Mouse (Mus musculus) left cerebral cortex, adult 18-20 months (tissue): ENCODE results near the gene Ppp3ca. TPM values are rescaled to one million over a fixed set of nuclear protein-coding genes. Genes with fewer than 3 reads are reported as not detected.
"Not testable (repeated sequence)": the region's sequence is repeated elsewhere in the genome, so short reads cannot be mapped to it uniquely, and the experiment has no call there.

Experiments
- DNase-seq, 2 experiments: peaks; one replicate each; pipeline ENCODE4 v3.0.0; 2021 to 2022; ENCODE audit warnings: low spot score in 2 of 2, mixed read lengths in 1 of 2
- total RNA-seq, 2 experiments: library from RNA; stranded (reverse); gene quantifications; 2 replicates each; pipeline ENCODE4 v1.2.3; 2021

Gene Ppp3ca
- total RNA-seq, 2 experiments from 2014 or later: 883 to 913 TPM

GRCm38 (mm10) chr3:136684191-136684958 lies 14.5 kb downstream of the Ppp3ca start:
- DNase-seq: no peak

- no peak for DNase-seq
Observed at GRCm38 (mm10) chr3:136686429-136686828, 16.5 kb downstream of the Ppp3ca start.

DNA sequence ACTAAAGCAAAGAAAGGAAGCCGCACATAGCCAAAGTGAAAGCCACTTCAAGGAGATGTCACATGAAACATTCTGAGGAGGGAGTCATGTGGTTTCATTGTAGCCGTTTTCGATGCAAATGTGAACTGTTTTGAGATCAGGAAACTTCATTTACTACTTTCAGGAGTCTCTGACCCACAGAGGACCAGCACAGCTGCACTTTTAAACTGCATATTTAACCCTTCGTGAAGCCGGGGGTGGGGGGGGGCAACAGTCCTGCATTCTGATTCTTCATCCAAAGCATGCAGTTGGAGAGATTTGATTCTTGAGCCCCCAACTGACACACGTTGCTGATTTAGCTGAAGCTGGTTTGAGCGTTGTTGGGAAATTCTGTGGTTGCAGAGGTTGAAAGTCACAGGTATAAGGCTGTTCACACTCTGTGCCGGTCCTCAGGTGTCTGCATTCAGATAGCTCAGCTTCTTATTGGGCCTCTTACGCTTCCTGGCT lies 18.2 kb downstream of the Ppp3ca start:
- DNase-seq: no peak

- no peak for DNase-seq
Observed at GRCm38 (mm10) chr3:136689793-136690543, 20.0 kb downstream of the Ppp3ca start.

DNA sequence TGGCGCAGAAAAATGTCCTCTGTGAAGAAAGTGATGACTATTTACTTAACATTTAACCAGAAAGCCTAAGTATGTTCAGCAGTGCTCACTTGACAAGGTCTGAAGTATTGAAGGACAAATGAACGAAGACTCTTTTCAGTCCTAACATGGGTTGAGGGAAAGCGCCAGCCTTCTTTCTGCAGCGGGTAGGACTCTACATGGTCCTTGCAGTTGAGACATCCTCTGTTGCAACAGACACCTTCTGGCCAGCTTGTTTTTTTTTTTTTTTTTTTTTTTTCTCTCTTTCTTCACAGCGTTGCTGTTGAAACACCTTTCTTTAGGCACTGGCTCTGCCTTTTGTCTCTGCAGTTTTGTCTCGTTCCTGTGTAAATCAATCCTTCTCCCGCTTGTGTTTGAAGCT lies 22.1 kb downstream of the Ppp3ca start:
- no peak for DNase-seq

DNA sequence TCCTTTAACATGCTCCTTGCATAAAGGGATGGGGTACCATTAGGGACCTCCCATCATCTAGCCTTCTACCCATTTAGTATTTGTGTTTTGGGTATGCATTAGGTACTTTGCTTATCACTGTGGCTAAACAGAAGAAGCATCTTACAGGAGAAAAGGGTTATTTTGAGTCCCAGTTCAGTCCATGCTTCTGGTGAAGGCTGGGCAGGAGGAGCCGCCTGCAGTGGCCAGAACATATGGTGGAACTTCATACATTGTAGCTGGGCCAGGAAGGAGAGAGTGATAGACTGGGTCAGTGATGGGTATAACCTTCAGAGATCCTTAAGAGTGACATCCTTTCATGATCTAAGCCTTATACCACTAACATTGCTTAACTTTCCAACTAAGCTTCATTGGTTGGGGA lies 23.6 kb downstream of the Ppp3ca start:
- DNase-seq: no peak

DNA sequence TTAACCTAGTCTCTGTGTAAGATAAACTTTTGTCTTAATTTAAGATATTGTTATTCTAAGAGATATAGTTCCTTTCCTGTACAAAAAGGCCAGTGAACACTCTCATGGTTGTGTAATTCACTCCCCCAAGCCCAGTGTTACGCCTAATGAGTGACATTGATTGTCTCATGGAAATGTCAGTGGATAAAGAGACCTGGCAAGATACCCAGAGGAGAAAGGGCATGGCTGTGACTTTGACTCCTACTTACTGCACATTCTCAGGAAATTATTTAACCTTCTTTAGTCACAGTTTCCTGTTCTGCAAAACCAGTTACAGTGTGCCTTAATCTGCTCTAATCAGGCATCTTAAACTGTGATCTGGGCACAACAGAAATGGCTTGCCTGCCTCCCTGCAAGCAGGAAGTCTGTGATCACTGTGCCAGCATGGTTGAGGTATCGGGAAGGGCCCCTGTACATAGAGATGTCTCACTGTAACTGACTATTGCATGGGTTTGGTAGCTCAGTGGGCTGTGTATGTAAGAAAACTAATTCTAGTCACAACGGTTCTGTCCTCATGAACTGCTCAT lies 27.8 kb downstream of the Ppp3ca start:
- no peak for DNase-seq

- DNase-seq: not testable (repeated sequence)
Observed at GRCm38 (mm10) chr3:136699711-136700110, 29.8 kb downstream of the Ppp3ca start.

DNA sequence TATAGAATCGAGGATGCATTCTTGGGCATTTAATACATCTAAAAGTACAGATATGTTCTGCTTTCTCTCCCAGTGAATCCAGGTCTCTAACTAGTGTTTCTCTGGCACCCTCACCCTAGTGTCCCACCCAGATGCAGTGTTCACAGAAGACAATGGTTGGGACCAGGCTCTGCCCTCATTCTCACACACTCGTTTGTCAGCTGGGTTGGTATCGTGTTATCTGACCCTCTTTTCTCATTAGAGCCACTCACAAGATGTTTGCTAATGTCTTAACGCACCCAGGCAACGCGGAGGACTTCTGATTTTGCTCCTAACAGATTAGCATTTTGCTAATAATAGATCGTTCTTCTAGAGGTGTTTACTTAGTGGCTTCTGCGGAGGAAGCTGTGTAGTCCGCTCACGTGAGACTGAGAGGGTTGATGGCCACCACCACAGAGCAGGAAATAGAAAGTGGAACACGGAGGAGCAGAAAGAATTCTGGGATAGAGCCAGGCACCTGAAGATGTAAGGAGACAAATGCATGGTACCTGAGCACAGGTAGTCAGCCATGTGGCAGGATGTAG lies 30.6 kb downstream of the Ppp3ca start:
- no peak for DNase-seq

GRCm38 (mm10) chr3:136702861-136703260 lies 32.9 kb downstream of the Ppp3ca start:
- no peak for DNase-seq

DNA sequence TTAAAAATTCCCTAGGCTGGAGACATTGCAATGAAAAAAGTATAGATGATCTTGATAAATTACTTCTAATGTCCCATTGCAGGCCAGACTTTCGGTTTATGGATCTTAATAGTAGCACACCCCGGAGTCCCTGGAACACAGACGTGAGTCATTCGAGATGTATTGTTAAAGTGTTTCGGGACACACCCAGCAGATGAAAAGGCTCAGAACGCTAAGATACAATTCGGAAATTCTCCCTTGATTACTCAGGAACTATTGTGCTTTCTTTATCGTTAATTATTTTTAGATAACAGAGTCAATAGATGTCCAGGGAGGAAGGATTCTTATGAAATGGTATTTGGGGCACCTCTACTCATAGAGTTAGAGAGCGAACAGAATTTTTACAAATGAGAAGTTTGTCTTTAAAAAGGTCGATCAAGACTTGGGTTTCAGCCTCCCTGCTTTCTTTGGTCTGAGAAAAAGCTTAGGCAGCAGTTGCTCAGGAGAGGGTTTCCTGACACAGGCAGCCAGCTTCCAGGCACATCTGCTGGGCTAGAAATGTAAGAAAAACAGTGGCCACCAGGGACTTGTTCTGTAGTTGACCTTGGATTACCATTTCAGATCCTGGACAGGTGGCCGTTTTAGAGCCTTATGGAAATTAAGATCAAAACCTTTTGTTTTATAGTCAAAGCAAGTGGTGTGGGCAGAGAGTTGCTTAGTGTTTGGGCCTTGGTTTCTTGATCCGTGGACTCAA lies 34.8 kb downstream of the Ppp3ca start:
- DNase-seq: no peak

DNA sequence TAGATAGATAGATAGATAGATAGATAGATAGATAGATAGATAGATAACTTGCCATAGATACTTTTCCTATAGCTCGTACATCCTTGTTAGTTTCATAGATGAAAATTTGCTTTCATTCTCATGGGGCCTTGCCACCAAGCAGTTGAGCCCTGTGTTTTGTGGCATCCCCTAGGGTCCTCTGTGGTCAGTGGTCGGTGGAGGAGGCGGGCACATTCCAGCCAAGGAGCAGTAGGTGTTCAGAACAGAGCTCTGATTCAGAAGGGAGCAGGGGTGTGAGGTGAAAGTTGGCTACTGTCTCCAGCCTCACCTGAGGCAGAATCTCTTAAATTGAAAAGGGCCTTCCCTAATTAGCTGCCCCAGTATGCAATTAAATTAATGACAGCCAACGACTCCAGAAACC lies 36.1 kb downstream of the Ppp3ca start:
- no peak for DNase-seq

GRCm38 (mm10) chr3:136706771-136707170 lies 36.8 kb downstream of the Ppp3ca start:
- DNase-seq: no peak

GRCm38 (mm10) chr3:136707222-136708019 lies 37.5 kb downstream of the Ppp3ca start:
- no peak for DNase-seq

DNA sequence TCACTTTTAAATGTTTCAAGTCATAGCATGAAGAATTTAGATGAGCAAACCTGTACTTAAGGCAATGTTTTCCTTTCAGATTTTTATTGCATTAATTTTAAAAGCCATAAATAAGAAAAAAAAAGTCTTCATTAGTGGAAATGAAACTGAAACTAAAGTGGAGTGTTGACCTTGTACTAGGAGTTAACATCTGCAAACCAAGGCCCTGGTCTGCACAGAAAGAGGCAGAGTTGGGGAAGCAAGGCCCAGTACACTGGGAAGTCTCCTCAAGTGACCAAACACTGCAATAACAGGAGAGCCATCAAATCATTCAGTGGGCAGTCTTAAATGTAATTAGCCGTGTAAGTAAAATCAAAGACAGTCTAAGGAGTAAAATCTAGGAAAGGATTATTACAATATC lies 38.3 kb downstream of the Ppp3ca start:
- DNase-seq: no peak

DNA sequence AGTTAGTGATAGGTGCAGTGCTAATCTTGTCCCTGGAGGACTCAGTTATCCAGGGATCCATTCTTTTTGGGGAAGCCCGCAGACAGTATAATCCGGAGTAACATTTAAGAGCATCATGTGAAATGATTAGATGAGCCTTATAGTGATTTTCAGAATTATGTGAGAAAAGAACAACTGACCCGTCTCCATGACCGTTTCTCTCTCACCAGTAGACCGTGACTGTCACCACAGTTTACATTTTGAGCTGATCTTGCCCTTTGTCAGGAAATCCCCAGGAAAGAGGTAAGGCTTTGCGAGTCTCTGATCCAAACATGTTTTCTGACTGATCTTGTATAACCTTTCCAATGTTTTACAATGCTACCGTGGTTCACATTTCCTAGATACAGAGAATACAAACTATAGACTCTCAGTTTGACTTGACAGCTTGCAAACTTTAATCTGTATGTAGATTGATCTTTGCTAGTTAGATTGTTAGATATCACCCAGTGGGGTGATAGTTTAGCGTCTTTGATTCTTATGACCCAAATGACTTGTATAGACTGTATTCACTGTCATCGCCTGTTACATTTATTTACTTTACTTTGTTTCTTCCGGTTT lies 40.5 kb downstream of the Ppp3ca start:
- DNase-seq: no peak

- DNase-seq: peak in 1 of 2 experiments; percentile 27
Observed at GRCm38 (mm10) chr3:136714307-136715039, 44.5 kb downstream of the Ppp3ca start.

- DNase-seq: no peak
Observed at GRCm38 (mm10) chr3:136716247-136716646, 46.3 kb downstream of the Ppp3ca start.

DNA sequence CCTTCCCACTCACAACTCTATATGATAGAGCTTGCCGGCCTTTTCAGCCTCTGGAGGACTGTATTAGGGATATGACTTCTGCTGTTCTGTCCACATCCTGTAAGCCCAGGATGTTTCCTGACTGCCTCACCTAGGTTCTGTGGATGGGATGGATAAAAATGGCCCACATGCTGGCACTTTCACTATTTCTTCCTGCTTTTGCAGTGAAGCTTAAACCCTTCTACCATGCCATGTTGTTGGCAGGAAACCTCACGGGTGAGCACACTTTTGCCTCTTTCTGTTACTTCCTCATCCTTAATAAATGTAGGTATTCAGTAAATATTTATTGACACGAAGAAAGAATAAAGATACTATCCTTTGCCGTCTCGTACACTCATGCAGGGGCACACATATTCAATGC lies 48.5 kb downstream of the Ppp3ca start:
- DNase-seq: no peak
